Mouse (Mus musculus) bone marrow, adult 2 months (tissue): ENCODE measurements around the gene Camta1.

Experiments
- CTCF ChIP-seq: fragments of 200-500 bp; IDR thresholded peaks from 2 replicates; pipeline ENCODE4 v1.5.1; 2011; ENCODE audit warnings: low read length, control low read depth; ENCODE audit not compliant: control insufficient read depth, insufficient read depth
- POLR2A ChIP-seq: fragments of 200-500 bp; IDR thresholded peaks from 2 replicates; pipeline ENCODE4 v1.6.1; 2011; ENCODE audit warnings: low read depth, mild to moderate bottlenecking, control low read depth, low read length, borderline replicate concordance; ENCODE audit not compliant: control insufficient read depth

- TF ChIP-seq CTCF (no peak), POLR2A (no peak)
These were observed 786.9 kb downstream of the Camta1 start for GRCm38 (mm10) chr4:151074817-151075216.
